Mouse (Mus musculus): ENCODE measurements around the gene Magea8. TPM values are rescaled to one million over a fixed set of nuclear protein-coding genes. Genes with fewer than 3 reads are reported as not detected.

Gene Magea8
- total RNA-seq (2023): not detected

DNA sequence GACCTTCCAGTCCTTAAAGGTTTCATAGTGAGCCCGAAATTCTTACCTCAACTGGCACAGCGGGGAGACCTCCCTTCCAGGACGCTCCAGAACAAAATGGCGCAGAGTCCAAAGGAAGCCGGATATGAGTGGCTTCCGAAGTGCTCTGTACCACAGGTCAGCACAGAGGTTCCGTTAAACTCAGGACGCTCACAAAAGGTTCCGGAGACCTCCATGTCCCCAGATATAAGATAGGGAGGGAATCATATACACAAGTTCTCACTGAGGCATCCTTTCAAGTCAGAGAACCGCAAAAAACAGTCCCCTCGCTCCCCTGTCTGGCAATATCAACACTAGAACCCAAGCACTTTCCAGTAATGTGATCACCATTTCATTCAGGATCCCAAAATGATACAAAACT is at the start of gene Magea8:
Gene Magea8 (minus strand): TSS at position 101 of the 400 bp plus-strand sequence.

GRCm38 (mm10) chrX:154949405-154949804 is 46.2 kb downstream of the Magea8 start, which contains the start of gene Magea3:
TSS of gene Magea3 (minus strand) at chrX:154949505.

GRCm38 (mm10) chrX:154935887-154936286 is 59.8 kb downstream of the Magea8 start, which contains the start of gene Magea6:
TSS of gene Magea6 (minus strand) at chrX:154935987.

Other genes with a start within 250 kb of the Magea8 start
- gene Cldn34b1, start 105.6 kb downstream of the Magea8 start, total RNA-seq (2023): not detected
- not detected for gene Magea6, start 59.9 kb downstream of the Magea8 start, total RNA-seq (2023)
- gene Magea3, start 46.3 kb downstream of the Magea8 start, total RNA-seq (2023): not detected
- not detected for gene Magea5, start 67.3 kb upstream of the Magea8 start, total RNA-seq (2023)
- gene Magea1, start 93.9 kb upstream of the Magea8 start, total RNA-seq (2023): not detected
- gene Magea2, start 97.8 kb upstream of the Magea8 start, total RNA-seq (2023): not detected
- gene Cldn34b2, start 132.6 kb upstream of the Magea8 start, total RNA-seq (2023): not detected
- 100 to 1,000 TPM; 280 to 331 TPM for gene Sat1, start 220.6 kb upstream of the Magea8 start, total RNA-seq (2023)